Comparison of ENCODE assay signal across 8 mouse cellular contexts in genomic region chr1:180811596-180812462, GRCm38 (mm10). TPM values are rescaled to one million over a fixed set of nuclear protein-coding genes. Genes with fewer than 3 reads are reported as not detected.
DNase-seq lines count a peak whose midpoint lies in the region; ATAC-seq and TF ChIP-seq lines count a peak whose summit lies in the region.

No protein-coding gene starts in this region.

- H3K27ac ChIP-seq in spleen, adult 2 months (ENCODE audit: insufficient read depth, low read length): peak overlapping the region; percentile 100
- peak overlapping the region; percentile 100 for H3K27ac ChIP-seq in heart, postnatal 0 days (ENCODE audit: low read depth)
- H3K27ac ChIP-seq in liver, embryonic 12.5 days: peak overlapping the region; percentile 100
- H3K27ac ChIP-seq in olfactory bulb, adult 2 months (ENCODE audit: insufficient read depth, low read depth, low read length): peak overlapping the region; percentile 97

- TF ChIP-seq CTCF in spleen, adult 2 months (IDR thresholded peaks at IDR 0.05; ENCODE audit: extremely low read depth, insufficient read depth, insufficient read length, insufficient replicate concordance): peak; percentile 15; the same call in 1 of the 2 replicates
- TF ChIP-seq CTCF in heart, postnatal 0 days (IDR thresholded peaks at IDR 0.05; ENCODE audit: low read depth): peak; percentile 50
- TF ChIP-seq CTCF in olfactory bulb, adult 2 months (IDR thresholded peaks at IDR 0.05; ENCODE audit: insufficient read depth, low read depth, low read length): 0 out of 2 replicates have a peak, but pooled peaks have one; percentile 16

- peak; percentile 51 for DNase-seq in adrenal gland, adult 2 months
- DNase-seq in adrenal gland, postnatal 4 days (ENCODE audit: low spot score in 2 of 2): no peak
- DNase-seq in spleen, adult 2 months (ENCODE audit: low read depth in 1 of 2, low spot score in 2 of 2): no peak
- DNase-seq in spleen, adult 12 weeks (ENCODE audit: low spot score): no peak
- peak; percentile 44 for DNase-seq in heart, postnatal 0 days (ENCODE audit: low spot score)
- no peak for DNase-seq in cerebellum, postnatal 14 days

- no peak for ATAC-seq in heart, postnatal 0 days (ENCODE audit: insufficient read depth, low read depth)
- no peak for ATAC-seq in liver, embryonic 12.5 days

- peak overlapping the region; percentile 100 for H3K4me3 ChIP-seq in spleen, adult 2 months (ENCODE audit: extremely low read depth, insufficient read depth, insufficient read length)
- H3K4me3 ChIP-seq in heart, postnatal 0 days (ENCODE audit: low read depth, low read length): peak overlapping the region; percentile 100
- H3K4me3 ChIP-seq in liver, embryonic 12.5 days: peak overlapping the region; percentile 89
- peak overlapping the region; percentile 100 for H3K4me3 ChIP-seq in olfactory bulb, adult 2 months (ENCODE audit: insufficient read depth, low read depth, low read length)

- no peak for TF ChIP-seq EP300 in heart, postnatal 0 days (IDR thresholded peaks at IDR 0.05; ENCODE audit: low read depth)

- H3K27me3 ChIP-seq in spleen, adult 2 months (ENCODE audit: control insufficient read depth, insufficient read depth, low read length): no peaks in the 10 kb centered on the region
- no peaks in the 10 kb centered on the region for H3K27me3 ChIP-seq in heart, postnatal 0 days (ENCODE audit: control insufficient read depth, insufficient read depth, low read length)
- no peaks in the 10 kb centered on the region for H3K27me3 ChIP-seq in liver, embryonic 12.5 days (replicated peaks)

- peak overlapping the region; percentile 63 for H3K4me2 ChIP-seq in heart, postnatal 0 days (ENCODE audit: low read depth, low read length)
- peak overlapping the region; percentile 70 for H3K4me2 ChIP-seq in liver, embryonic 12.5 days

- H3K9ac ChIP-seq in heart, postnatal 0 days (replicated peaks; ENCODE audit: low read depth, low read length): peak overlapping the region; percentile 100
- peak overlapping the region; percentile 99 for H3K9ac ChIP-seq in liver, embryonic 12.5 days

- TF ChIP-seq POLR2A in spleen, adult 2 months (IDR thresholded peaks at IDR 0.05; ENCODE audit: low read depth, low read length): no peak
- no peak for TF ChIP-seq POLR2A in olfactory bulb, adult 2 months (IDR thresholded peaks at IDR 0.05; ENCODE audit: insufficient read depth, low read depth, low read length)

- H3K9me3 ChIP-seq in heart, postnatal 0 days (replicated peaks; ENCODE audit: control insufficient read depth, low read length): no peaks in the 10 kb centered on the region
- no peaks in the 10 kb centered on the region for H3K9me3 ChIP-seq in liver, embryonic 12.5 days (replicated peaks)

- under 1% methylated on average over 27 of the region's 27 CpGs for WGBS in spleen, adult 2 months
- WGBS in heart, postnatal 0 days: 2% methylated on average over 27 of the region's 27 CpGs
- WGBS in liver, embryonic 12.5 days (ENCODE audit: insufficient replicate concordance): 2% methylated on average over 27 of the region's 27 CpGs
- under 1% methylated on average over 27 of the region's 27 CpGs for WGBS in olfactory bulb, adult 2 months

- H3K36me3 ChIP-seq in spleen, adult 2 months (ENCODE audit: control insufficient read depth, insufficient read depth, low read length): peaks cover 31% of the 10 kb centered on the region
- H3K36me3 ChIP-seq in heart, postnatal 0 days (replicated peaks; ENCODE audit: control insufficient read depth, insufficient read depth, low read length): peaks cover 33% of the 10 kb centered on the region
- H3K36me3 ChIP-seq in liver, embryonic 12.5 days: peaks cover 45% of the 10 kb centered on the region

- peaks cover 5% of the 10 kb centered on the region; the same call in 1 of the 2 replicates for H3K4me1 ChIP-seq in spleen, adult 2 months (ENCODE audit: control insufficient read depth, insufficient read depth, insufficient read length)
- peaks cover 11% of the 10 kb centered on the region for H3K4me1 ChIP-seq in heart, postnatal 0 days (ENCODE audit: control insufficient read depth, insufficient read depth)
- peaks cover 62% of the 10 kb centered on the region for H3K4me1 ChIP-seq in liver, embryonic 12.5 days
- peaks cover 5% of the 10 kb centered on the region for H3K4me1 ChIP-seq in olfactory bulb, adult 2 months (ENCODE audit: control insufficient read depth, insufficient read depth, low read length)

RNA-seq across cellular contexts. Expression of gene H3f3a, which starts 1.9 kb away (rescaled TPM):
- 100 to 1,000 TPM; 639 to 657 TPM for total RNA-seq in adrenal gland, adult 2 months (2021)
- polyA plus RNA-seq in adrenal gland, adult 2 months (2012; rRNA removed): 103 and 113 TPM in 2 replicates
- total RNA-seq in adrenal gland, postnatal 4 days (2021): 1,000 to 10,000 TPM; 1,038 to 1,039 TPM
- 361 and 391 TPM in 2 replicates for polyA plus RNA-seq in spleen, adult 2 months (2012; rRNA removed)
- total RNA-seq in heart, postnatal 0 days (2014; rRNA removed; ENCODE audit: low replicate concordance): 1,123 and 1,337 TPM in 2 replicates
- 1,661 and 1,734 TPM in 2 replicates for polyA plus RNA-seq in heart, postnatal 0 days (2015; fragmentation: Nextera tagmentation; extraction: Ambion mirVana)
- 1,997 and 2,057 TPM in 2 replicates for polyA plus RNA-seq in liver, embryonic 12.5 days (2016; fragmentation: Nextera tagmentation; extraction: Ambion mirVana)
- 812 TPM in 1 of 2 replicates, not detected in the other for polyA plus RNA-seq in olfactory bulb, adult 2 months (2012; ENCODE audit: insufficient read depth, insufficient read length, low replicate concordance, missing spikeins)

RNA-seq across cellular contexts. Expression of gene Sde2, which starts 39.1 kb away (rescaled TPM):
- total RNA-seq in adrenal gland, adult 2 months (2021): 10 to 100 TPM; 19.6 to 21.3 TPM
- polyA plus RNA-seq in adrenal gland, adult 2 months (2012; rRNA removed): 3.2 and 4.7 TPM in 2 replicates
- 10 to 100 TPM; 30.5 to 30.7 TPM for total RNA-seq in adrenal gland, postnatal 4 days (2021)
- polyA plus RNA-seq in spleen, adult 2 months (2012; rRNA removed): 7.1 and 9.3 TPM in 2 replicates
- 9.8 and 16.9 TPM in 2 replicates for total RNA-seq in heart, postnatal 0 days (2014; rRNA removed; ENCODE audit: low replicate concordance)
- polyA plus RNA-seq in heart, postnatal 0 days (2015; fragmentation: Nextera tagmentation; extraction: Ambion mirVana): 14.4 and 15.8 TPM in 2 replicates
- polyA plus RNA-seq in liver, embryonic 12.5 days (2016; fragmentation: Nextera tagmentation; extraction: Ambion mirVana): 39.2 and 39.4 TPM in 2 replicates
- polyA plus RNA-seq in olfactory bulb, adult 2 months (2012; ENCODE audit: insufficient read depth, insufficient read length, low replicate concordance, missing spikeins): not detected in 2 replicates

Comparison
In these comparisons a context has a peak if more than half of its experiments do, and no peak if none do; other contexts are left out.
1. DNase-seq: peak in adrenal gland, adult 2 months (single experiment) and heart, postnatal 0 days (single experiment); none in adrenal gland, postnatal 4 days (0 of 2), spleen, adult 2 months (0 of 2), spleen, adult 12 weeks (single experiment) and cerebellum, postnatal 14 days (0 of 2).
2. Peak in every context shown above with its lines, with median percentiles within 50 percentile points of each other: H3K27ac ChIP-seq, H3K4me3 ChIP-seq and CTCF ChIP-seq.